Mouse (Mus musculus) small intestine, adult 2 months (tissue): Measurements from ENCODE around the gene Astn1. TPM values are rescaled to one million over a fixed set of nuclear protein-coding genes. Genes with fewer than 3 reads are reported as not detected.

Experiments used
- H3K27ac ChIP-seq: fragments of 200-500 bp; 2 replicates; pipeline ENCODE4 v1.5.1; 2012; ENCODE audit warnings: low read depth, low read length, control low read depth, inconsistent platforms; ENCODE audit not compliant: insufficient read depth
- H3K27me3 ChIP-seq: fragments of 200-500 bp; 2 replicates; pipeline ENCODE4 v1.6.1; 2012; ENCODE audit warnings: mild to moderate bottlenecking, moderate library complexity, low read length, inconsistent platforms; ENCODE audit not compliant: control insufficient read depth, insufficient read depth
- H3K36me3 ChIP-seq: fragments of 200-500 bp; 2 replicates; pipeline ENCODE4 v1.6.1; 2012; ENCODE audit warnings: mild to moderate bottlenecking, low read length, control low read depth, inconsistent platforms; ENCODE audit not compliant: control insufficient read depth, insufficient read depth
- H3K4me1 ChIP-seq: fragments of 200-500 bp; 2 replicates; pipeline ENCODE4 v1.6.1; 2012; ENCODE audit warnings: low read length, inconsistent platforms, mixed read lengths; ENCODE audit not compliant: control insufficient read depth, insufficient read depth, insufficient read length
- H3K4me3 ChIP-seq: fragments of 200-500 bp; 2 replicates; pipeline ENCODE4 v1.5.1; 2012; ENCODE audit warnings: low read depth, mild to moderate bottlenecking, control low read depth, inconsistent platforms, low read length, moderate library complexity
- CTCF ChIP-seq: fragments of 200-500 bp; IDR thresholded peaks from 2 replicates; pipeline ENCODE4 v1.5.1; 2012; ENCODE audit warnings: low read depth, mild to moderate bottlenecking, control low read depth, inconsistent platforms, low read length, moderate library complexity, mixed read lengths; ENCODE audit not compliant: insufficient replicate concordance, insufficient read length; ENCODE audit errors: extremely low read depth
- POLR2A ChIP-seq: fragments of 200-500 bp; IDR thresholded peaks from 2 replicates; pipeline ENCODE4 v1.6.1; 2012; ENCODE audit warnings: low read depth, mild to moderate bottlenecking, control low read depth, inconsistent platforms, low read length, moderate library complexity
- WGBS: fragments of 180-500 bp; shearing (Covaris S2); methylation state at CpG from one replicate; pipeline ENCODE4 v1.1.7; 2018; 5-methylcytosine and 5-hydroxymethylcytosine counted together
- polyA plus RNA-seq: library from polyadenylated mRNA; depleted of rRNA; stranded (reverse); fragments of >200 nt; gene quantifications from 2 replicates; pipeline ENCODE4 v1.2.3, GENCODE M21; 2012

Astn1 gene
- polyA plus RNA-seq, 1 experiment = 0.34 TPM

GRCm38 (mm10) chr1:158653808-158654520 lies 291.9 kb downstream of the Astn1 start:
- no peaks in the 10 kb centered on the region for H3K4me1 ChIP-seq
- no peak overlapping the region for H3K27ac ChIP-seq
- WGBS = 33% methylated on average over 4 of the region's 4 CpGs
- no peaks in the 10 kb centered on the region for H3K27me3 ChIP-seq
- TF ChIP-seq CTCF (no peak), POLR2A (no peak)
- no peaks in the 10 kb centered on the region for H3K36me3 ChIP-seq
- no peak overlapping the region for H3K4me3 ChIP-seq

GRCm38 (mm10) chr1:158654571-158655205 lies 292.6 kb downstream of the Astn1 start:
- 37% methylated on average over 3 of the region's 3 CpGs for WGBS
- no peaks in the 10 kb centered on the region for H3K27me3 ChIP-seq
- no peak for TF ChIP-seq CTCF
- TF ChIP-seq POLR2A = no peak
- H3K4me1 ChIP-seq = no peaks in the 10 kb centered on the region
- no peak overlapping the region for H3K27ac ChIP-seq
- no peak overlapping the region for H3K4me3 ChIP-seq
- no peaks in the 10 kb centered on the region for H3K36me3 ChIP-seq

GRCm38 (mm10) chr1:158656986-158657385 lies 294.9 kb downstream of the Astn1 start:
- no peak overlapping the region for H3K27ac ChIP-seq
- no peaks in the 10 kb centered on the region for H3K27me3 ChIP-seq
- no peak overlapping the region for H3K4me3 ChIP-seq
- H3K4me1 ChIP-seq = no peaks in the 10 kb centered on the region
- H3K36me3 ChIP-seq = no peaks in the 10 kb centered on the region
- TF ChIP-seq CTCF (no peak), POLR2A (no peak)
- 87% methylated on average over 6 of the region's 6 CpGs for WGBS

- WGBS = 67% methylated on average over 3 of the region's 3 CpGs
- no peak overlapping the region for H3K27ac ChIP-seq
Measured at GRCm38 (mm10) chr1:158666001-158666400, 303.9 kb downstream of the Astn1 start.

GRCm38 (mm10) chr1:158669971-158670592 lies 308.0 kb downstream of the Astn1 start:
- TF ChIP-seq CTCF = peak; percentile 40; the same call in 1 of the 2 replicates
- no peak for TF ChIP-seq POLR2A
- Histone ChIP-seq H3K4me1 (no peaks in the 10 kb centered on the region), H3K27ac (no peak overlapping the region), H3K4me3 (no peak overlapping the region), H3K27me3 (no peaks in the 10 kb centered on the region; the same call in 1 of the 2 replicates), H3K36me3 (no peaks in the 10 kb centered on the region)
- 39% methylated on average over 3 of the region's 3 CpGs for WGBS

More at GRCm38 (mm10) chr1:158666001-158666400, 303.9 kb downstream of the Astn1 start:
- H3K27me3 ChIP-seq = no peaks in the 10 kb centered on the region; the same call in 1 of the 2 replicates
- no peaks in the 10 kb centered on the region for H3K4me1 ChIP-seq
- no peaks in the 10 kb centered on the region for H3K36me3 ChIP-seq
- no peak overlapping the region for H3K4me3 ChIP-seq
- no peak for TF ChIP-seq POLR2A
- no peak for TF ChIP-seq CTCF

- H3K4me1 ChIP-seq = no peaks in the 10 kb centered on the region
- no peak for TF ChIP-seq POLR2A
- no peak for TF ChIP-seq CTCF
- H3K36me3 ChIP-seq = no peaks in the 10 kb centered on the region
- 22% methylated on average over 1 of the region's 1 CpGs for WGBS
- no peak overlapping the region for H3K27ac ChIP-seq
- no peaks in the 10 kb centered on the region for H3K27me3 ChIP-seq
- no peak overlapping the region for H3K4me3 ChIP-seq
Measured at GRCm38 (mm10) chr1:158687726-158688125, 325.7 kb downstream of the Astn1 start.

GRCm38 (mm10) chr1:158697423-158697822 lies 335.4 kb downstream of the Astn1 start:
- no peaks in the 10 kb centered on the region for H3K4me1 ChIP-seq
- no peaks in the 10 kb centered on the region for H3K36me3 ChIP-seq
- 52% methylated on average over 3 of the region's 3 CpGs for WGBS
- no peaks in the 10 kb centered on the region for H3K27me3 ChIP-seq
- TF ChIP-seq POLR2A (no peak), CTCF (no peak)
- H3K4me3 ChIP-seq = no peak overlapping the region
- H3K27ac ChIP-seq = no peak overlapping the region
